Mouse (Mus musculus) cerebellum, adult 2 months (tissue): Measurements from ENCODE around the gene Sccpdh.

Experiments used
- CTCF ChIP-seq: fragments of 200-500 bp; IDR thresholded peaks from 2 replicates; pipeline ENCODE4 v1.5.1; 2011; ENCODE audit warnings: low read depth, mild to moderate bottlenecking, control low read depth, low read length, moderate library complexity, borderline replicate concordance; ENCODE audit not compliant: insufficient read depth
- POLR2A ChIP-seq: fragments of 200-500 bp; IDR thresholded peaks from 2 replicates; pipeline ENCODE4 v1.6.1; 2011; ENCODE audit warnings: low read length, control low read depth, borderline replicate concordance; ENCODE audit not compliant: insufficient read depth

DNA sequence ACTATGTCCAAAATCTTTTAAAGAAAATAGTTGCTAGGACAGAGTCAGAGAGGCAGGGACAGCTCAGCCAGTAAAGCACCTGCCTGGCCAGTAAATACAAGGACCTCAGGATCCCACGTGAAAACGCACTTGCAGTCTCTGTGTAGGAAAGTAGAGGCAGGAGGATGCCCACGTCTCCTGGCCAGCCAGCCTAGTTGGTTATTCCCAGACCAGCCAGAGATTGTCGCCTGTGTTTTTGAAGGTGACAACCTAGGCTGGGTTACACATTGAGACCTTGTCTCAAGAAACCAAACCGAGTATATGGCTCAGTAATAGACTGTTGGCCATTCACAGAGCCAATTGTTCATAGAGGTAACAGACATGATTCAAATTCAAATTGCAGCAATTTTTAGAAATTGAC lies 38.7 kb upstream of the Sccpdh start:
- TF ChIP-seq CTCF, result no peak
- no peak for TF ChIP-seq POLR2A
